10 mouse cellular contexts compared by ENCODE assay signal in the genomic region with DNA sequence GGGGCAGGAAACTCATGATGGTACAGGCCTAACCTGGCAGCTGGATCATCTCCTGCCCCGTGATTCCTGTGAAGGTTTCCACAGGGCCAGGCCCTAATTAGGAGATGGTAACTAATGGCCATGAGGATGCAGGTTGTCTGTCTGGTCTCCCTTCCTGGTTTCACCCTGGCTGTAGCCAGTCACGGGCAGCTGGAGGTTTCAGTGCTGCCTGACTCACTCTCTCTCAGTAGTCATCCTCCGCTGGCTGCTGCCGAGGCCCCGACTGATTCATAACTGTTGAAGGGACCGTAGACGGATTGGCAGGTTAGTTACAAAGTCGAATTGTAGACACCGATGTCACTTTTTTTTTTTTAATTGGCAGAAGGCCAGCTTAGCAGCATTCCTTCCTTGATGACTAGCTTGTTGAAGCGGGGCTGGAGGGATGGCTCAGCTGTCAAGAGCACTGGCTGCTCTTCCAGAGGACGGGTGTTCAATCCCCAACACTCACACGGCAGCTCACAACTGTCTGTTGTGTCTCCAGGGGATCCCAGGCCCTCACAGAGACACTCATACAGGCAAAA. TPM values are rescaled to one million over a fixed set of nuclear protein-coding genes. Genes with fewer than 3 reads are reported as not detected.
DNase-seq lines count a peak whose midpoint lies in the region; ATAC-seq lines count a peak whose summit lies in the region.
"Had no signal": no experiment of that assay in that cellular context is flagged by ENCODE, and none has a peak within 500 bp of the region (broad histone marks: within the 10 kb centered on the region; RNA-seq: fewer than 3 reads in every experiment).

No protein-coding gene starts in this region.

- 60% methylated on average over 12 of the region's 12 CpGs for WGBS in embryonic facial prominence, embryonic 14.5 days
- WGBS in embryonic facial prominence, embryonic 10.5 days: 87% methylated on average over 12 of the region's 12 CpGs
- WGBS in kidney, embryonic 14.5 days: 75% methylated on average over 12 of the region's 12 CpGs
- 41% methylated on average over 12 of the region's 12 CpGs for WGBS in heart, embryonic 16.5 days

- H3K27me3 ChIP-seq in embryonic facial prominence, embryonic 14.5 days (replicated peaks; ENCODE audit: control insufficient read depth, insufficient read depth, low read length): no peaks in the 10 kb centered on the region
- H3K27me3 ChIP-seq in embryonic facial prominence, embryonic 10.5 days (replicated peaks; ENCODE audit: low read depth, poor library complexity, severe bottlenecking): no peaks in the 10 kb centered on the region
- H3K27me3 ChIP-seq in kidney, embryonic 14.5 days (ENCODE audit: control insufficient read depth, insufficient read depth, low read length): no peaks in the 10 kb centered on the region
- no peaks in the 10 kb centered on the region for H3K27me3 ChIP-seq in heart, embryonic 16.5 days (ENCODE audit: control insufficient read depth, insufficient read depth, low read length)
- H3K27me3 ChIP-seq: forebrain, embryonic 13.5 days; neural tube, embryonic 12.5 days had no signal

- no peak overlapping the region for H3K27ac ChIP-seq in embryonic facial prominence, embryonic 14.5 days (replicated peaks; ENCODE audit: low read depth, low read length)
- no peak overlapping the region for H3K27ac ChIP-seq in embryonic facial prominence, embryonic 10.5 days (replicated peaks)
- H3K27ac ChIP-seq in kidney, embryonic 14.5 days (ENCODE audit: low read depth, low read length): no peak overlapping the region
- H3K27ac ChIP-seq in heart, embryonic 16.5 days (ENCODE audit: low read length): peak overlapping the region; percentile 63
- H3K27ac ChIP-seq: forebrain, embryonic 13.5 days; neural tube, embryonic 12.5 days had no signal

- H3K4me3 ChIP-seq in embryonic facial prominence, embryonic 14.5 days (ENCODE audit: low read depth, low read length): no peak overlapping the region
- no peak overlapping the region for H3K4me3 ChIP-seq in embryonic facial prominence, embryonic 10.5 days
- no peak overlapping the region for H3K4me3 ChIP-seq in kidney, embryonic 14.5 days (ENCODE audit: low read length)
- no peak overlapping the region for H3K4me3 ChIP-seq in heart, embryonic 16.5 days (ENCODE audit: low read length)
- H3K4me3 ChIP-seq: forebrain, embryonic 13.5 days; neural tube, embryonic 12.5 days had no signal

- peaks cover 4% of the 10 kb centered on the region; the same call in 1 of the 2 replicates for H3K4me1 ChIP-seq in embryonic facial prominence, embryonic 14.5 days (ENCODE audit: control insufficient read depth, insufficient read depth, low read length)
- H3K4me1 ChIP-seq in embryonic facial prominence, embryonic 10.5 days: peaks cover 12% of the 10 kb centered on the region
- no peaks in the 10 kb centered on the region for H3K4me1 ChIP-seq in kidney, embryonic 14.5 days (ENCODE audit: control insufficient read depth, insufficient read depth, low read length)
- H3K4me1 ChIP-seq in heart, embryonic 16.5 days (ENCODE audit: control insufficient read depth, insufficient read depth, low read length): peaks cover 20% of the 10 kb centered on the region
- H3K4me1 ChIP-seq: forebrain, embryonic 13.5 days; neural tube, embryonic 12.5 days had no signal

- no peaks in the 10 kb centered on the region for H3K9me3 ChIP-seq in embryonic facial prominence, embryonic 14.5 days (ENCODE audit: control insufficient read depth, low read length)
- no peaks in the 10 kb centered on the region for H3K9me3 ChIP-seq in embryonic facial prominence, embryonic 10.5 days
- H3K9me3 ChIP-seq in kidney, embryonic 14.5 days (ENCODE audit: control insufficient read depth, low read length): no peaks in the 10 kb centered on the region
- no peaks in the 10 kb centered on the region for H3K9me3 ChIP-seq in heart, embryonic 16.5 days (replicated peaks; ENCODE audit: control insufficient read depth, low read length)
- H3K9me3 ChIP-seq: forebrain, embryonic 13.5 days; neural tube, embryonic 12.5 days had no signal

- ATAC-seq in embryonic facial prominence, embryonic 14.5 days (ENCODE audit: low read depth): no peak
- no peak for ATAC-seq in kidney, embryonic 14.5 days (ENCODE audit: low FRiP score, low TSS enrichment)
- no peak for ATAC-seq in heart, embryonic 16.5 days (replicated peaks; ENCODE audit: extremely low read depth, insufficient read depth, low FRiP score)

- no peak overlapping the region for H3K4me2 ChIP-seq in embryonic facial prominence, embryonic 14.5 days (ENCODE audit: low read depth, low read length)
- H3K4me2 ChIP-seq in kidney, embryonic 14.5 days (replicated peaks; ENCODE audit: low read depth, low read length): no peak overlapping the region
- H3K4me2 ChIP-seq in heart, embryonic 16.5 days (ENCODE audit: low read depth, low read length): no peak overlapping the region
- H3K4me2 ChIP-seq: forebrain, embryonic 13.5 days; neural tube, embryonic 12.5 days had no signal

- no peak overlapping the region for H3K9ac ChIP-seq in embryonic facial prominence, embryonic 14.5 days (ENCODE audit: low read depth, low read length)
- H3K9ac ChIP-seq in kidney, embryonic 14.5 days (ENCODE audit: low read depth, low read length): no peak overlapping the region
- 0 out of 2 replicates have a peak overlapping the region, but pooled peaks have one; percentile 43 for H3K9ac ChIP-seq in heart, embryonic 16.5 days (ENCODE audit: low read length)
- H3K9ac ChIP-seq: forebrain, embryonic 13.5 days; neural tube, embryonic 12.5 days had no signal

- no peaks in the 10 kb centered on the region for H3K36me3 ChIP-seq in embryonic facial prominence, embryonic 14.5 days (ENCODE audit: control insufficient read depth, insufficient read depth, low read length)
- peaks cover 10% of the 10 kb centered on the region for H3K36me3 ChIP-seq in embryonic facial prominence, embryonic 10.5 days (replicated peaks)
- H3K36me3 ChIP-seq in kidney, embryonic 14.5 days (ENCODE audit: control insufficient read depth, insufficient read depth, low read length): no peaks in the 10 kb centered on the region
- no peaks in the 10 kb centered on the region for H3K36me3 ChIP-seq in heart, embryonic 16.5 days (ENCODE audit: control insufficient read depth, insufficient read depth)

- DNase-seq in embryonic facial prominence, embryonic 14.5 days (ENCODE audit: low spot score): peak; percentile 63
- DNase-seq in embryonic facial prominence, embryonic 10.5 days (ENCODE audit: low spot score): no peak
- DNase-seq in kidney, postnatal 10 days: peak; percentile 28
- peak; percentile 72 for DNase-seq in 416B (ENCODE audit: low read depth)
- no peak for DNase-seq in embryo, embryonic 10 days (ENCODE audit: low spot score)
- DNase-seq in right cerebral cortex, postnatal 10 days (ENCODE audit: low spot score in 2 of 2): no peak

RNA-seq across cellular contexts. Expression of gene Nr2c1, which starts 31.0 kb away (rescaled TPM):
- polyA plus RNA-seq in embryonic facial prominence, embryonic 14.5 days (2014; fragmentation: Nextera tagmentation; extraction: Ambion mirVana): 8.6 and 9.1 TPM in 2 replicates
- polyA plus RNA-seq in embryonic facial prominence, embryonic 10.5 days (2016; fragmentation: Nextera tagmentation; extraction: Ambion mirVana): 12.1 and 12.8 TPM in 2 replicates
- polyA plus RNA-seq in kidney, embryonic 14.5 days (2014; fragmentation: Nextera tagmentation; extraction: Ambion mirVana): 8.0 and 10.7 TPM in 2 replicates
- polyA plus RNA-seq in heart, embryonic 16.5 days (2015; fragmentation: Nextera tagmentation; extraction: Ambion mirVana): 6.4 and 6.8 TPM in 2 replicates

Comparison
In these comparisons a context has a peak if more than half of its experiments do, and no peak if none do; other contexts are left out.
1. DNase-seq: peak in embryonic facial prominence, embryonic 14.5 days (single experiment), kidney, postnatal 10 days (single experiment) and 416B (single experiment); none in embryonic facial prominence, embryonic 10.5 days (single experiment), embryo, embryonic 10 days (single experiment) and right cerebral cortex, postnatal 10 days (0 of 2).